In the genomic region with DNA sequence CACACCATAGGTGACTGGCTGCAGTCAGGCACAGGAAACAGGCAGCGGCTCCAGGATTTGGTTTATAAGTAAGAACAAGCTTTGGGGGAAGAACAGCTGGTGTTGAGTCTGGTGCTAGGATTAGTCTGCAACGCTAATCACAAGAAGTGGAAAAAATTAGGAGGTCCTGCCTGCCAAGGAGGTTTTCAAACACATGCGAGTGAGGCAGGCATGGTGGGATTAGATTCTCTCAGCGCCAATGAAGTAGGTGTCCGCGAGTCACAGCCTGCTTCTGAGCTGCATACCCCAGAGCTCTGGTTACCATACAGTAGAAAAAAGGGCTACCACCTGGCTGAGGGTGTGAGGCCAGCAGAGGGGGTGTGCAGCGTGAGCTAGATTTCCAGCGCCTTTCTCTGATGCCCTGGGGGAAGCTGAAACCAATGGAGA, we compare ENCODE assay signal across 11 mouse cellular contexts.
DNase-seq lines count a peak whose midpoint lies in the region.
"Had no signal": no experiment of that assay in that cellular context is flagged by ENCODE, and none has a peak within 500 bp of the region (broad histone marks: within the 10 kb centered on the region; RNA-seq: fewer than 3 reads in every experiment).

No protein-coding gene starts in this region.

- H3K4me1 ChIP-seq in limb, embryonic 10.5 days, result peaks cover 24% of the 10 kb centered on the region

- no peaks in the 10 kb centered on the region for H3K27me3 ChIP-seq in limb, embryonic 10.5 days (ENCODE audit: low read depth, poor library complexity, severe bottlenecking)
- H3K27me3 ChIP-seq: Patski had no signal

- DNase-seq in embryo, embryonic 11 days, result peak; percentile 29
- no peak for DNase-seq in embryo, embryonic 10.5 days (ENCODE audit: low spot score)
- DNase-seq in right cerebral cortex, adult 18-20 months, result peak; percentile 66
- no peak for DNase-seq in right cerebral cortex, postnatal 4 days
- DNase-seq in limb, embryonic 10.5 days (ENCODE audit: low spot score), result peak; percentile 44
- no peak for DNase-seq in urinary bladder, postnatal 25 days (ENCODE audit: low spot score)
- DNase-seq in gastrocnemius, postnatal 36 days, result no peak
- DNase-seq in cerebellum, adult 8-10 months, result no peak
- DNase-seq: heart, adult 2 months; lung, adult 18-20 months had no signal

- no peaks in the 10 kb centered on the region for H3K36me3 ChIP-seq in limb, embryonic 10.5 days

- WGBS in limb, embryonic 10.5 days, result 63% methylated on average over 8 of the region's 8 CpGs

- intact Hi-C loops in gastrocnemius, postnatal 36 days (cut with DNase I), result no loop called here

- no peak overlapping the region for H3K4me3 ChIP-seq in limb, embryonic 10.5 days
- H3K4me3 ChIP-seq: heart, adult 2 months had no signal

- peak overlapping the region; percentile 26; the same call in 1 of the 2 replicates for H3K27ac ChIP-seq in limb, embryonic 10.5 days
- H3K27ac ChIP-seq: heart, adult 2 months had no signal

- H3K9me3 ChIP-seq in limb, embryonic 10.5 days (replicated peaks), result no peaks in the 10 kb centered on the region

Comparison
In these comparisons a context has a peak if more than half of its experiments do, and no peak if none do; other contexts are left out.
1. DNase-seq: peak in embryo, embryonic 11 days (single experiment), right cerebral cortex, adult 18-20 months (single experiment) and limb, embryonic 10.5 days (single experiment); none in embryo, embryonic 10.5 days (single experiment), right cerebral cortex, postnatal 4 days (single experiment), urinary bladder, postnatal 25 days (single experiment), gastrocnemius, postnatal 36 days (0 of 2) and cerebellum, adult 8-10 months (single experiment).